Mouse (Mus musculus): ENCODE measurements at regions not wholly inside any gene's neighbourhood (a gene's known extent, or its start where the extent isn't known, plus 50 kb on each side); places are given as distances from the start of the nearest gene placed in this dataset.

- no peak for DNase-seq
- intact Hi-C loops (cut with DNase I), result no loop called here
These were observed 318.2 kb downstream of the Gpat3 start for GRCm38 (mm10) chr5:101163624-101164213.

- DNase-seq, result no peak
- intact Hi-C loops (cut with DNase I), result no loop called here
These were observed 317.6 kb downstream of the Gpat3 start for GRCm38 (mm10) chr5:101163112-101163511.

- intact Hi-C loops (cut with DNase I), result no loop called here
- DNase-seq, result no peak
These were observed 311.9 kb downstream of the Gpat3 start for GRCm38 (mm10) chr5:101157416-101157815.

GRCm38 (mm10) chr5:101146345-101146744 is 300.8 kb downstream of the Gpat3 start:
- intact Hi-C loops (cut with DNase I), result no loop called here

GRCm38 (mm10) chr5:101124941-101125453 is 279.5 kb downstream of the Gpat3 start:
- intact Hi-C loops (cut with DNase I), result no loop called here
- no peak for DNase-seq

More at GRCm38 (mm10) chr5:101146345-101146744, 300.8 kb downstream of the Gpat3 start:
- DNase-seq, result no peak

GRCm38 (mm10) chr5:101122914-101123313 is 277.4 kb downstream of the Gpat3 start:
- intact Hi-C loops (cut with DNase I), result no loop called here
- no peak for DNase-seq

GRCm38 (mm10) chr5:101120509-101121201 is 275.1 kb downstream of the Gpat3 start:
- no peak for DNase-seq
- intact Hi-C loops (cut with DNase I), result no loop called here

GRCm38 (mm10) chr5:101112151-101112769 is 266.7 kb downstream of the Gpat3 start:
- DNase-seq, result no peak
- intact Hi-C loops (cut with DNase I), result no loop called here

- intact Hi-C loops (cut with DNase I), result no loop called here
- no peak for DNase-seq
These were observed 266.1 kb downstream of the Gpat3 start for GRCm38 (mm10) chr5:101111619-101112018.

GRCm38 (mm10) chr5:101100975-101101699 is 255.6 kb downstream of the Gpat3 start:
- intact Hi-C loops (cut with DNase I), result no loop called here
- no peak for DNase-seq

GRCm38 (mm10) chr5:101091027-101091598 is 245.6 kb downstream of the Gpat3 start:
- intact Hi-C loops (cut with DNase I), result no loop called here

GRCm38 (mm10) chr5:101090415-101091026 is 245.0 kb downstream of the Gpat3 start:
- intact Hi-C loops (cut with DNase I), result no loop called here
- no peak for DNase-seq

More at GRCm38 (mm10) chr5:101091027-101091598, 245.6 kb downstream of the Gpat3 start:
- DNase-seq, result no peak

- DNase-seq, result no peak
- intact Hi-C loops (cut with DNase I), result no loop called here
These were observed 239.7 kb downstream of the Gpat3 start for GRCm38 (mm10) chr5:101085199-101085598.

- intact Hi-C loops (cut with DNase I), result no loop called here
- DNase-seq, result no peak
These were observed 237.1 kb downstream of the Gpat3 start for GRCm38 (mm10) chr5:101082611-101083010.

GRCm38 (mm10) chr5:101064308-101064707 is 218.8 kb downstream of the Gpat3 start:
- no peak for DNase-seq
- intact Hi-C loops (cut with DNase I), result no loop called here

- DNase-seq, result no peak
- intact Hi-C loops (cut with DNase I), result no loop called here
These were observed 217.7 kb downstream of the Gpat3 start for GRCm38 (mm10) chr5:101063254-101063653.

- intact Hi-C loops (cut with DNase I), result no loop called here
- DNase-seq, result no peak
These were observed 206.1 kb downstream of the Gpat3 start for GRCm38 (mm10) chr5:101051591-101051990.

- no peak for DNase-seq
- intact Hi-C loops (cut with DNase I), result no loop called here
These were observed 195.0 kb downstream of the Gpat3 start for GRCm38 (mm10) chr5:101040488-101040887.

GRCm38 (mm10) chr5:101032968-101033367 is 187.5 kb downstream of the Gpat3 start:
- no peak for DNase-seq
- intact Hi-C loops (cut with DNase I), result no loop called here

All from heart, postnatal 14 days (tissue).